Mouse (Mus musculus): ENCODE data around the gene Traf2. TPM values are rescaled to one million over a fixed set of nuclear protein-coding genes. Genes with fewer than 3 reads are reported as not detected.

Traf2 gene
- polyA plus RNA-seq, 1 experiment from 2014 or later, result 37.2 TPM

- Histone ChIP-seq H3K4me3 (ENCODE audit: low read depth, low read length) (no peak overlapping the region), H3K27ac (ENCODE audit: low read depth, low read length) (no peak overlapping the region), H3K9ac (ENCODE audit: low read length) (no peak overlapping the region), H3K36me3 (ENCODE audit: control insufficient read depth, insufficient read depth, low read length) (no peaks in the 10 kb centered on the region), H3K4me2 (ENCODE audit: low read depth, low read length, severe bottlenecking) (no peak overlapping the region), H3K27me3 (ENCODE audit: control insufficient read depth, insufficient read depth, low read length) (peaks cover 6% of the 10 kb centered on the region), H3K9me3 (ENCODE audit: control insufficient read depth, low read length) (no peaks in the 10 kb centered on the region), H3K4me1 (replicated peaks; ENCODE audit: control insufficient read depth, insufficient read depth, low read length) (peaks cover 13% of the 10 kb centered on the region; the same call in 1 of the 2 replicates)
- ATAC-seq (replicated peaks; ENCODE audit: low FRiP score) (no peak), DNase-seq (ENCODE audit: low spot score) (no peak)
- WGBS, result 91% methylated on average over 4 of the region's 4 CpGs
These were observed 24.5 kb upstream of the Traf2 start for GRCm38 (mm10) chr2:25571221-25571620.

- no peak for ATAC-seq (replicated peaks; ENCODE audit: low FRiP score)
- Histone ChIP-seq H3K9ac (ENCODE audit: low read length) (no peak overlapping the region), H3K27me3 (ENCODE audit: control insufficient read depth, insufficient read depth, low read length) (no peaks in the 10 kb centered on the region), H3K4me1 (replicated peaks; ENCODE audit: control insufficient read depth, insufficient read depth, low read length) (peaks cover 7% of the 10 kb centered on the region; the same call in 1 of the 2 replicates), H3K9me3 (ENCODE audit: control insufficient read depth, low read length) (no peaks in the 10 kb centered on the region), H3K36me3 (ENCODE audit: control insufficient read depth, insufficient read depth, low read length) (0 out of 2 replicates have a peak, but pooled peaks cover 2% of the 10 kb centered on the region), H3K27ac (ENCODE audit: low read depth, low read length) (no peak overlapping the region), H3K4me2 (ENCODE audit: low read depth, low read length, severe bottlenecking) (no peak overlapping the region), H3K4me3 (ENCODE audit: low read depth, low read length) (no peak overlapping the region)
- WGBS, result 87% methylated on average over 3 of the region's 3 CpGs
- no peak for DNase-seq (ENCODE audit: low spot score)
These were observed 22.6 kb upstream of the Traf2 start for GRCm38 (mm10) chr2:25569323-25569722.

- no peak overlapping the region for H3K27ac ChIP-seq (ENCODE audit: low read depth, low read length)
- DNase-seq (ENCODE audit: low spot score), result no peak
- ATAC-seq (replicated peaks; ENCODE audit: low FRiP score), result no peak
- H3K4me1 ChIP-seq (replicated peaks; ENCODE audit: control insufficient read depth, insufficient read depth, low read length), result peaks cover 1% of the 10 kb centered on the region; the same call in 1 of the 2 replicates
- H3K4me2 ChIP-seq (ENCODE audit: low read depth, low read length, severe bottlenecking), result no peak overlapping the region
- H3K36me3 ChIP-seq (ENCODE audit: control insufficient read depth, insufficient read depth, low read length), result peaks cover 2% of the 10 kb centered on the region; the same call in 1 of the 2 replicates
- no peak overlapping the region for H3K9ac ChIP-seq (ENCODE audit: low read length)
- no peaks in the 10 kb centered on the region for H3K27me3 ChIP-seq (ENCODE audit: control insufficient read depth, insufficient read depth, low read length)
- 92% methylated on average over 6 of the region's 6 CpGs for WGBS
- no peak overlapping the region for H3K4me3 ChIP-seq (ENCODE audit: low read depth, low read length)
- no peaks in the 10 kb centered on the region for H3K9me3 ChIP-seq (ENCODE audit: control insufficient read depth, low read length)
These were observed 21.8 kb upstream of the Traf2 start for GRCm38 (mm10) chr2:25568473-25569019.

- Histone ChIP-seq H3K4me2 (ENCODE audit: low read depth, low read length, severe bottlenecking) (no peak overlapping the region), H3K9me3 (ENCODE audit: control insufficient read depth, low read length) (no peaks in the 10 kb centered on the region), H3K36me3 (ENCODE audit: control insufficient read depth, insufficient read depth, low read length) (peaks cover 11% of the 10 kb centered on the region; the same call in 1 of the 2 replicates), H3K27ac (ENCODE audit: low read depth, low read length) (no peak overlapping the region), H3K9ac (ENCODE audit: low read length) (no peak overlapping the region), H3K4me3 (ENCODE audit: low read depth, low read length) (no peak overlapping the region), H3K4me1 (replicated peaks; ENCODE audit: control insufficient read depth, insufficient read depth, low read length) (no peaks in the 10 kb centered on the region), H3K27me3 (ENCODE audit: control insufficient read depth, insufficient read depth, low read length) (no peaks in the 10 kb centered on the region)
- ATAC-seq (replicated peaks; ENCODE audit: low FRiP score) (no peak), DNase-seq (ENCODE audit: low spot score) (no peak)
- 83% methylated on average over 6 of the region's 6 CpGs for WGBS
These were observed 19.8 kb upstream of the Traf2 start for GRCm38 (mm10) chr2:25566558-25566957.

GRCm38 (mm10) chr2:25565741-25566140, 19.0 kb upstream of the Traf2 start:
- DNase-seq (ENCODE audit: low spot score) (no peak), ATAC-seq (replicated peaks; ENCODE audit: low FRiP score) (no peak)
- H3K4me3 ChIP-seq (ENCODE audit: low read depth, low read length), result no peak overlapping the region
- no peaks in the 10 kb centered on the region for H3K4me1 ChIP-seq (replicated peaks; ENCODE audit: control insufficient read depth, insufficient read depth, low read length)
- 88% methylated on average over 8 of the region's 8 CpGs for WGBS
- H3K27me3 ChIP-seq (ENCODE audit: control insufficient read depth, insufficient read depth, low read length), result no peaks in the 10 kb centered on the region
- H3K36me3 ChIP-seq (ENCODE audit: control insufficient read depth, insufficient read depth, low read length), result peaks cover 20% of the 10 kb centered on the region; the same call in 1 of the 2 replicates
- no peaks in the 10 kb centered on the region for H3K9me3 ChIP-seq (ENCODE audit: control insufficient read depth, low read length)
- no peak overlapping the region for H3K4me2 ChIP-seq (ENCODE audit: low read depth, low read length, severe bottlenecking)
- no peak overlapping the region for H3K9ac ChIP-seq (ENCODE audit: low read length)
- no peak overlapping the region for H3K27ac ChIP-seq (ENCODE audit: low read depth, low read length)

GRCm38 (mm10) chr2:25561946-25562345, 15.2 kb upstream of the Traf2 start:
- Histone ChIP-seq H3K36me3 (ENCODE audit: control insufficient read depth, insufficient read depth, low read length) (peaks cover 23% of the 10 kb centered on the region; the same call in 1 of the 2 replicates), H3K4me2 (ENCODE audit: low read depth, low read length, severe bottlenecking) (no peak overlapping the region), H3K9me3 (ENCODE audit: control insufficient read depth, low read length) (no peaks in the 10 kb centered on the region), H3K4me1 (replicated peaks; ENCODE audit: control insufficient read depth, insufficient read depth, low read length) (peaks cover 9% of the 10 kb centered on the region), H3K27ac (ENCODE audit: low read depth, low read length) (no peak overlapping the region), H3K27me3 (ENCODE audit: control insufficient read depth, insufficient read depth, low read length) (no peaks in the 10 kb centered on the region), H3K9ac (ENCODE audit: low read length) (no peak overlapping the region), H3K4me3 (ENCODE audit: low read depth, low read length) (no peak overlapping the region)
- ATAC-seq (replicated peaks; ENCODE audit: low FRiP score), result no peak
- WGBS, result 88% methylated on average over 9 of the region's 9 CpGs
- DNase-seq (ENCODE audit: low spot score), result no peak

- no peak overlapping the region for H3K9ac ChIP-seq (ENCODE audit: low read length)
- no peak for DNase-seq (ENCODE audit: low spot score)
- no peak overlapping the region for H3K27ac ChIP-seq (ENCODE audit: low read depth, low read length)
- H3K4me1 ChIP-seq (replicated peaks; ENCODE audit: control insufficient read depth, insufficient read depth, low read length), result peaks cover 9% of the 10 kb centered on the region
- H3K4me3 ChIP-seq (ENCODE audit: low read depth, low read length), result no peak overlapping the region
- H3K4me2 ChIP-seq (ENCODE audit: low read depth, low read length, severe bottlenecking), result no peak overlapping the region
- ATAC-seq (replicated peaks; ENCODE audit: low FRiP score), result no peak
- 94% methylated on average over 8 of the region's 8 CpGs for WGBS
- peaks cover 21% of the 10 kb centered on the region; the same call in 1 of the 2 replicates for H3K36me3 ChIP-seq (ENCODE audit: control insufficient read depth, insufficient read depth, low read length)
- no peaks in the 10 kb centered on the region for H3K9me3 ChIP-seq (ENCODE audit: control insufficient read depth, low read length)
- H3K27me3 ChIP-seq (ENCODE audit: control insufficient read depth, insufficient read depth, low read length), result no peaks in the 10 kb centered on the region
These were observed 13.8 kb upstream of the Traf2 start for GRCm38 (mm10) chr2:25560551-25560950.

- peak overlapping the region; percentile 98 for H3K4me2 ChIP-seq (ENCODE audit: low read depth, low read length, severe bottlenecking)
- no peak overlapping the region for H3K27ac ChIP-seq (ENCODE audit: low read depth, low read length)
- no peaks in the 10 kb centered on the region for H3K27me3 ChIP-seq (ENCODE audit: control insufficient read depth, insufficient read depth, low read length)
- H3K9ac ChIP-seq (ENCODE audit: low read length), result peak overlapping the region; percentile 87
- WGBS, result 76% methylated on average over 6 of the region's 6 CpGs
- no peaks in the 10 kb centered on the region for H3K9me3 ChIP-seq (ENCODE audit: control insufficient read depth, low read length)
- peaks cover 9% of the 10 kb centered on the region for H3K4me1 ChIP-seq (replicated peaks; ENCODE audit: control insufficient read depth, insufficient read depth, low read length)
- no peak for ATAC-seq (replicated peaks; ENCODE audit: low FRiP score)
- peaks cover 21% of the 10 kb centered on the region; the same call in 1 of the 2 replicates for H3K36me3 ChIP-seq (ENCODE audit: control insufficient read depth, insufficient read depth, low read length)
- peak overlapping the region; percentile 94 for H3K4me3 ChIP-seq (ENCODE audit: low read depth, low read length)
- no peak for DNase-seq (ENCODE audit: low spot score)
These were observed 12.0 kb upstream of the Traf2 start for GRCm38 (mm10) chr2:25558774-25559173.

GRCm38 (mm10) chr2:25557964-25558360, 11.2 kb upstream of the Traf2 start:
- DNase-seq (ENCODE audit: low spot score), result peak; percentile 66
- Histone ChIP-seq H3K4me3 (ENCODE audit: low read depth, low read length) (peak overlapping the region; percentile 94), H3K9ac (ENCODE audit: low read length) (peak overlapping the region; percentile 87), H3K27ac (ENCODE audit: low read depth, low read length) (0 out of 2 replicates have a peak overlapping the region, but pooled peaks have one; percentile 18), H3K4me2 (ENCODE audit: low read depth, low read length, severe bottlenecking) (peak overlapping the region; percentile 98), H3K4me1 (replicated peaks; ENCODE audit: control insufficient read depth, insufficient read depth, low read length) (peaks cover 9% of the 10 kb centered on the region), H3K36me3 (ENCODE audit: control insufficient read depth, insufficient read depth, low read length) (peaks cover 18% of the 10 kb centered on the region; the same call in 1 of the 2 replicates), H3K27me3 (ENCODE audit: control insufficient read depth, insufficient read depth, low read length) (no peaks in the 10 kb centered on the region), H3K9me3 (ENCODE audit: control insufficient read depth, low read length) (no peaks in the 10 kb centered on the region)
- peak; percentile 47 for ATAC-seq (replicated peaks; ENCODE audit: low FRiP score)
- WGBS, result under 1% methylated on average over 24 of the region's 24 CpGs

All from forebrain, embryonic 11.5 days (tissue).